Mouse (Mus musculus) thymus, adult 2 months (tissue): ENCODE measurements around the gene Rab40c.

Experiments used
- CTCF ChIP-seq: fragments of 200-500 bp; IDR thresholded peaks from 2 replicates; pipeline ENCODE4 v1.5.1; 2012; ENCODE audit warnings: mild to moderate bottlenecking, control low read depth, low read length, moderate library complexity, borderline replicate concordance; ENCODE audit not compliant: control insufficient read depth, poor library complexity, insufficient read depth; ENCODE audit errors: extremely low read depth
- POLR2A ChIP-seq: fragments of 200-500 bp; IDR thresholded peaks from 2 replicates; pipeline ENCODE4 v1.6.1; 2012; ENCODE audit warnings: mild to moderate bottlenecking, low read length, control low read depth, moderate library complexity; ENCODE audit not compliant: control insufficient read depth, poor library complexity, insufficient read depth; ENCODE audit errors: extremely low read depth

- TF ChIP-seq POLR2A (no peak), CTCF (no peak)
Measured at GRCm38 (mm10) chr17:25838904-25839303, 80.6 kb downstream of the Rab40c start.
